Comparison of ENCODE assay signal across 7 mouse cellular contexts in the genomic region with DNA sequence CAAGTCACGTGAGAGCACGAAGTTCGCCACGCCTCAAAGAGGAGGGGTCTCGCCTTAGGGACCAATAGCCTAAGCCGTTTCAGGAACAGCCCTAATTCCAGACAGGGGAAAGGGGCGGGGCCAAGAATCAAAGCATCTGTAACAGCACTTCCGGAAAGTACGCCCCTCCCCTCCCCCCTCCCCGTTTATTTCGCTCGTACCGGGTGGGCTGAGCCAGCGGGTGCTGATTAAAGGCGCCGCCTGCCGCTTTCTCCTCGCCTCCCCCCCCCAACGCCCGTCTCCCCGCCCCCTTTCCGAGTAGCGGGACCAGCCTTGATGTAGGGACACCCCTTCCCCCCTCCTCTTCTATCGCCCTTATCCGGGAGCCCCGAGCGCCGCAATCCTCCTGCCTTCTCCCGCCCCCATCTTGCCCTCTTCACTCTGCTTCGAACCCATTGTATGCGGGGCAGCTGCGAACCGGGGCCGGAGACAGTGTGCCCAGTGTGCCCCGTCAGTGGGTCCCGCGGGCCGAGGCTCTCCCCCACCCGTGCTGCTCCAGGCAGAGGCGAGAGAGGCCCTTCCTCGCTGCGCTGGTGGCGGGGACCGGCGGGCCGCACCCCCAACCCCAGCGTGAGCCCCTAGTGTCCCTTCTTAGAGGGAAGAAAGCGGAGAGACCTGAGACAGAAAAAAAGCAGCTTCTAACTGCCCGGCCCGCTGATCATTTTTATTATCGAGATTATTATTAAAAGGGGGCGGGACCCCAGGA. TPM values are rescaled to one million over a fixed set of nuclear protein-coding genes. Genes with fewer than 3 reads are reported as not detected.
DNase-seq lines count a peak whose midpoint lies in the region; ATAC-seq lines count a peak whose summit lies in the region.

No protein-coding gene starts in this region.

- H3K36me3 ChIP-seq in intestine, embryonic 16.5 days (ENCODE audit: control insufficient read depth, insufficient read depth, low read length): no peaks in the 10 kb centered on the region
- H3K36me3 ChIP-seq in midbrain, embryonic 11.5 days (ENCODE audit: control insufficient read depth, insufficient read depth, low read length): no peaks in the 10 kb centered on the region

- H3K9ac ChIP-seq in intestine, embryonic 16.5 days (ENCODE audit: low read depth, low read length): peak overlapping the region; percentile 97
- H3K9ac ChIP-seq in midbrain, embryonic 11.5 days (ENCODE audit: low read length): peak overlapping the region; percentile 98

- peak overlapping the region; percentile 87 for H3K4me3 ChIP-seq in intestine, embryonic 16.5 days (ENCODE audit: low read length)
- peak overlapping the region; percentile 98 for H3K4me3 ChIP-seq in midbrain, embryonic 11.5 days (ENCODE audit: low read depth, low read length)

- peaks cover 8% of the 10 kb centered on the region; the same call in 1 of the 2 replicates for H3K4me1 ChIP-seq in intestine, embryonic 16.5 days (ENCODE audit: control insufficient read depth, insufficient read depth, low read length)
- peaks cover 12% of the 10 kb centered on the region for H3K4me1 ChIP-seq in midbrain, embryonic 11.5 days (ENCODE audit: control insufficient read depth, insufficient read depth, low read length)

- WGBS in intestine, embryonic 16.5 days: under 1% methylated on average over 52 of the region's 52 CpGs
- under 1% methylated on average over 41 of the region's 52 CpGs for WGBS in midbrain, embryonic 11.5 days

- H3K4me2 ChIP-seq in intestine, embryonic 16.5 days (ENCODE audit: low read depth, low read length): peak overlapping the region; percentile 62
- H3K4me2 ChIP-seq in midbrain, embryonic 11.5 days: peak overlapping the region; percentile 81

- DNase-seq in adrenal gland, adult 8-10 months: peak; percentile 98
- peak; percentile 100 for DNase-seq in embryo, embryonic 9.5 days (ENCODE audit: extremely low spot score)
- DNase-seq in gastrocnemius, postnatal 4 days (ENCODE audit: low spot score in 2 of 2): peak; percentile 85 to 96
- peak; percentile 91 to 94 for DNase-seq in left cerebral cortex, postnatal 36 days (ENCODE audit: low spot score in 2 of 2)
- DNase-seq in midbrain, embryonic 11.5 days (ENCODE audit: low spot score, missing footprints): peak; percentile 99
- DNase-seq in skeletal muscle tissue, adult 2 months (ENCODE audit: low read depth, low spot score): peak; percentile 99

- H3K27ac ChIP-seq in intestine, embryonic 16.5 days (ENCODE audit: low read length): peak overlapping the region; percentile 100
- peak overlapping the region; percentile 100 for H3K27ac ChIP-seq in midbrain, embryonic 11.5 days (ENCODE audit: low read depth, low read length)

- H3K27me3 ChIP-seq in intestine, embryonic 16.5 days (replicated peaks; ENCODE audit: control insufficient read depth, insufficient read depth, low read length): no peaks in the 10 kb centered on the region
- H3K27me3 ChIP-seq in midbrain, embryonic 11.5 days (ENCODE audit: control insufficient read depth, insufficient read depth, low read length): no peaks in the 10 kb centered on the region

- ATAC-seq in intestine, embryonic 16.5 days: peak; percentile 69
- ATAC-seq in midbrain, embryonic 11.5 days (ENCODE audit: low FRiP score): peak; percentile 86

- no peaks in the 10 kb centered on the region for H3K9me3 ChIP-seq in intestine, embryonic 16.5 days (ENCODE audit: control insufficient read depth, low read length)
- H3K9me3 ChIP-seq in midbrain, embryonic 11.5 days (ENCODE audit: control insufficient read depth, low read length): no peaks in the 10 kb centered on the region

- intact Hi-C loops in left cerebral cortex, postnatal 36 days (cut with DNase I): loop anchor here (2.0 to 5.0 kb wide), 3 partner anchors 23 to 103 kb away; partner anchors contain the start of gene Sufu

RNA-seq across cellular contexts. Expression of gene Trim8, which starts 1.5 kb away (rescaled TPM):
- 10 to 100 TPM; 46.6 to 69.0 (median 59.4) TPM for total RNA-seq in adrenal gland, adult 8-10 months (2022)
- total RNA-seq in gastrocnemius, postnatal 4 days (2021): 10 to 100 TPM; 40.4 to 41.4 TPM
- polyA plus RNA-seq in intestine, embryonic 16.5 days (2015; fragmentation: Nextera tagmentation; extraction: Ambion mirVana): 10.1 and 13.7 TPM in 2 replicates
- 100 to 1,000 TPM; 109 to 114 TPM for total RNA-seq in left cerebral cortex, postnatal 36 days (2021)
- 28.6 and 31.7 TPM in 2 replicates for polyA plus RNA-seq in midbrain, embryonic 11.5 days (2014; fragmentation: Nextera tagmentation; extraction: Ambion mirVana)

Comparison
In these comparisons a context has a peak if more than half of its experiments do, and no peak if none do; other contexts are left out.
1. Peak in every context shown above with its lines: DNase-seq, ATAC-seq, H3K4me3 ChIP-seq and H3K27ac ChIP-seq.